Mouse (Mus musculus) neural tube, embryonic 13.5 days (tissue): ENCODE data around the gene Fbxl19. TPM values are rescaled to one million over a fixed set of nuclear protein-coding genes. Genes with fewer than 3 reads are reported as not detected.

ENCODE experiments used
- ATAC-seq: fragments of 200-750 bp; cut with Nextera tagmentation; 2 replicates; pipeline ENCODE4 v1.8.0; 2017; ENCODE audit warnings: low read depth, mild to moderate bottlenecking, moderate TSS enrichment, moderate library complexity
- H3K27ac ChIP-seq: fragments of 300-500 bp; sonication (generic); replicated peaks from 2 replicates; pipeline ENCODE4 v1.5.1; 2015; ENCODE audit warnings: moderate library complexity, mild to moderate bottlenecking, inconsistent platforms
- H3K27me3 ChIP-seq: fragments of 300-500 bp; sonication (generic); 2 replicates; pipeline ENCODE4 v1.6.1; 2015; ENCODE audit warnings: mild to moderate bottlenecking, inconsistent platforms
- H3K36me3 ChIP-seq: fragments of 300-500 bp; sonication (generic); 2 replicates; pipeline ENCODE4 v1.6.1; 2015; ENCODE audit warnings: mild to moderate bottlenecking, inconsistent platforms
- H3K4me1 ChIP-seq: fragments of 300-500 bp; sonication (generic); replicated peaks from 2 replicates; pipeline ENCODE4 v1.6.1; 2015; ENCODE audit warnings: inconsistent platforms
- H3K4me2 ChIP-seq: fragments of 300-500 bp; sonication (generic); 2 replicates; pipeline ENCODE4 v1.6.1; 2015; ENCODE audit warnings: inconsistent platforms, mild to moderate bottlenecking, moderate library complexity
- H3K4me3 ChIP-seq: fragments of 300-500 bp; sonication (generic); 2 replicates; pipeline ENCODE4 v1.5.1; 2015; ENCODE audit warnings: mild to moderate bottlenecking, inconsistent platforms
- H3K9ac ChIP-seq: fragments of 300-500 bp; sonication (generic); 2 replicates; pipeline ENCODE4 v1.6.1; 2015; ENCODE audit warnings: moderate library complexity, mild to moderate bottlenecking, inconsistent platforms
- H3K9me3 ChIP-seq: fragments of 300-500 bp; sonication (generic); 2 replicates; pipeline ENCODE4 v1.6.1; 2016; ENCODE audit warnings: inconsistent platforms
- WGBS: fragments of 180-500 bp; shearing (Covaris S2); methylation state at CpG from one replicate; pipeline ENCODE4 v1.1.7; 2015; 5-methylcytosine and 5-hydroxymethylcytosine counted together
- polyA plus RNA-seq: library from polyadenylated mRNA; unstranded; fragments of >200 nt; fragmentation: Nextera tagmentation; extraction: Ambion mirVana; gene quantifications from 2 replicates; pipeline ENCODE4 v1.2.1, GENCODE M21; 2015

Fbxl19 gene
- polyA plus RNA-seq, result 8.0 and 8.8 TPM in 2 replicates

- no peak for ATAC-seq
- H3K36me3 ChIP-seq, result peaks cover 16% of the 10 kb centered on the region
- H3K9ac ChIP-seq, result peak within 1 kb of the TSS; percentile 67
- peak within 1 kb of the TSS; percentile 93 for H3K27ac ChIP-seq
- no peaks in the 10 kb centered on the region for H3K9me3 ChIP-seq
- H3K27me3 ChIP-seq, result no peaks in the 10 kb centered on the region
- peak within 1 kb of the TSS; percentile 94 for H3K4me3 ChIP-seq
- peak within 1 kb of the TSS; percentile 84 for H3K4me2 ChIP-seq
- H3K4me1 ChIP-seq, result peaks cover 26% of the 10 kb centered on the region
- WGBS, result under 1% methylated on average over 26 of the region's 26 CpGs
Measured at GRCm38 (mm10) chr7:127744366-127745045, at the start of gene Fbxl19. Fbxl19 (plus strand) TSS chr7:127744543.

- Histone ChIP-seq H3K4me3 (no peak overlapping the region), H3K4me1 (no peaks in the 10 kb centered on the region), H3K27me3 (no peaks in the 10 kb centered on the region), H3K27ac (no peak overlapping the region), H3K9me3 (no peaks in the 10 kb centered on the region), H3K9ac (no peak overlapping the region), H3K36me3 (peaks cover 48% of the 10 kb centered on the region), H3K4me2 (no peak overlapping the region)
- 79% methylated on average over 6 of the region's 6 CpGs for WGBS
- no peak for ATAC-seq
Measured at GRCm38 (mm10) chr7:127698986-127699385, 45.4 kb upstream of the Fbxl19 start.

- ATAC-seq, result no peak
- Histone ChIP-seq H3K9me3 (no peaks in the 10 kb centered on the region), H3K27ac (no peak overlapping the region), H3K27me3 (no peaks in the 10 kb centered on the region), H3K4me1 (no peaks in the 10 kb centered on the region), H3K36me3 (peaks cover 57% of the 10 kb centered on the region), H3K4me3 (no peak overlapping the region), H3K4me2 (no peak overlapping the region), H3K9ac (no peak overlapping the region)
- 88% methylated on average over 3 of the region's 3 CpGs for WGBS
Measured at GRCm38 (mm10) chr7:127700712-127701331, 43.5 kb upstream of the Fbxl19 start.

- Histone ChIP-seq H3K27me3 (no peaks in the 10 kb centered on the region), H3K27ac (no peak overlapping the region), H3K9me3 (no peaks in the 10 kb centered on the region), H3K9ac (no peak overlapping the region), H3K4me1 (peaks cover 20% of the 10 kb centered on the region), H3K4me3 (no peak overlapping the region), H3K4me2 (no peak overlapping the region), H3K36me3 (peaks cover 60% of the 10 kb centered on the region)
- ATAC-seq, result no peak
- WGBS, result 94% methylated on average over 8 of the region's 8 CpGs
Measured at GRCm38 (mm10) chr7:127703561-127704178, 40.7 kb upstream of the Fbxl19 start.

- no peak for ATAC-seq
- H3K27me3 ChIP-seq, result no peaks in the 10 kb centered on the region
- no peak overlapping the region for H3K27ac ChIP-seq
- peaks cover 27% of the 10 kb centered on the region for H3K4me1 ChIP-seq
- H3K4me2 ChIP-seq, result no peak overlapping the region
- no peak overlapping the region for H3K9ac ChIP-seq
- no peaks in the 10 kb centered on the region for H3K9me3 ChIP-seq
- WGBS, result 72% methylated on average over 6 of the region's 6 CpGs
- no peak overlapping the region for H3K4me3 ChIP-seq
- peaks cover 54% of the 10 kb centered on the region for H3K36me3 ChIP-seq
Measured at GRCm38 (mm10) chr7:127704598-127704997, 39.7 kb upstream of the Fbxl19 start.

GRCm38 (mm10) chr7:127705706-127706105, 38.6 kb upstream of the Fbxl19 start:
- H3K4me3 ChIP-seq, result no peak overlapping the region
- peaks cover 45% of the 10 kb centered on the region for H3K36me3 ChIP-seq
- 73% methylated on average over 4 of the region's 4 CpGs for WGBS
- no peak for ATAC-seq
- H3K4me1 ChIP-seq, result peaks cover 27% of the 10 kb centered on the region
- H3K27ac ChIP-seq, result no peak overlapping the region
- no peaks in the 10 kb centered on the region for H3K27me3 ChIP-seq
- H3K9me3 ChIP-seq, result no peaks in the 10 kb centered on the region
- no peak overlapping the region for H3K9ac ChIP-seq
- no peak overlapping the region for H3K4me2 ChIP-seq

GRCm38 (mm10) chr7:127707045-127707956, 37.0 kb upstream of the Fbxl19 start:
- peak overlapping the region; percentile 78 for H3K4me3 ChIP-seq
- no peaks in the 10 kb centered on the region for H3K9me3 ChIP-seq
- H3K36me3 ChIP-seq, result peaks cover 40% of the 10 kb centered on the region
- H3K9ac ChIP-seq, result peak overlapping the region; percentile 89
- peaks cover 29% of the 10 kb centered on the region for H3K4me1 ChIP-seq
- ATAC-seq, result peak; percentile 3; the same call in 1 of the 2 replicates
- no peaks in the 10 kb centered on the region for H3K27me3 ChIP-seq
- H3K27ac ChIP-seq, result peak overlapping the region; percentile 96
- H3K4me2 ChIP-seq, result peak overlapping the region; percentile 76
- WGBS, result 26% methylated on average over 22 of the region's 22 CpGs

- ATAC-seq, result no peak; the same call in 1 of the 2 replicates
- peaks cover 38% of the 10 kb centered on the region for H3K36me3 ChIP-seq
Measured at GRCm38 (mm10) chr7:127707957-127708206, 36.5 kb upstream of the Fbxl19 start.

GRCm38 (mm10) chr7:127708207-127709078, 35.9 kb upstream of the Fbxl19 start, which contains the start of gene Bcl7c:
Bcl7c (minus strand) TSS chr7:127708933.
- Histone ChIP-seq H3K4me3 (peak within 1 kb of the TSS; percentile 78), H3K36me3 (peaks cover 33% of the 10 kb centered on the region), H3K9ac (peak within 1 kb of the TSS; percentile 89), H3K27me3 (no peaks in the 10 kb centered on the region), H3K9me3 (no peaks in the 10 kb centered on the region), H3K4me1 (peaks cover 40% of the 10 kb centered on the region), H3K4me2 (peak within 1 kb of the TSS; percentile 76), H3K27ac (peak within 1 kb of the TSS; percentile 96)
- under 1% methylated on average over 85 of the region's 90 CpGs for WGBS
- peak; percentile 87 for ATAC-seq

More at GRCm38 (mm10) chr7:127707957-127708206, 36.5 kb upstream of the Fbxl19 start:
- Histone ChIP-seq H3K4me2 (peak overlapping the region; percentile 76), H3K27me3 (no peaks in the 10 kb centered on the region), H3K9ac (peak overlapping the region; percentile 89), H3K4me3 (peak overlapping the region; percentile 78), H3K27ac (peak overlapping the region; percentile 96), H3K4me1 (peaks cover 35% of the 10 kb centered on the region), H3K9me3 (no peaks in the 10 kb centered on the region)
- WGBS, result 2% methylated on average over 5 of the region's 5 CpGs

- no peak overlapping the region for H3K9ac ChIP-seq
- H3K36me3 ChIP-seq, result peaks cover 23% of the 10 kb centered on the region
- H3K9me3 ChIP-seq, result no peaks in the 10 kb centered on the region
- peaks cover 41% of the 10 kb centered on the region for H3K4me1 ChIP-seq
- H3K4me2 ChIP-seq, result peak overlapping the region; percentile 76
- peak overlapping the region; percentile 96; the same call in 1 of the 2 replicates for H3K27ac ChIP-seq
- no peak for ATAC-seq
- peak overlapping the region; percentile 78 for H3K4me3 ChIP-seq
- no peaks in the 10 kb centered on the region for H3K27me3 ChIP-seq
- WGBS, result 70% methylated on average over 5 of the region's 5 CpGs
Measured at GRCm38 (mm10) chr7:127709261-127709979, 34.9 kb upstream of the Fbxl19 start.
